Mouse (Mus musculus) layer of hippocampus, postnatal 10 days (tissue): Measurements from ENCODE around the gene Pigr. TPM values are rescaled to one million over a fixed set of nuclear protein-coding genes. Genes with fewer than 3 reads are reported as not detected.

Experiments used
- DNase-seq, 2 experiments: peaks; one replicate each; pipeline ENCODE4 v3.0.0; 2021; ENCODE audit warnings: low spot score in 2 of 2
- total RNA-seq, 2 experiments: library from RNA; stranded (reverse); gene quantifications; 2 replicates each; pipeline ENCODE4 v1.2.3; 2021

Pigr gene
- total RNA-seq, 2 experiments from 2014 or later = not detected

- DNase-seq = peak; percentile 49 to 66
These were observed 50.5 kb downstream of the Pigr start for GRCm38 (mm10) chr1:130876931-130877509.

- peak; percentile 16 to 38 for DNase-seq
These were observed 51.6 kb downstream of the Pigr start for GRCm38 (mm10) chr1:130877889-130878614.

- DNase-seq = no peak
These were observed 53.4 kb downstream of the Pigr start for GRCm38 (mm10) chr1:130879927-130880326.

GRCm38 (mm10) chr1:130883146-130883545, 56.7 kb downstream of the Pigr start:
- no peak for DNase-seq

GRCm38 (mm10) chr1:130887354-130887753, 60.9 kb downstream of the Pigr start, which contains the start of gene Il24:
Gene Il24, minus strand, starts transcription at chr1:130887454.
- DNase-seq = no peak

- DNase-seq = no peak
These were observed 66.0 kb downstream of the Pigr start for GRCm38 (mm10) chr1:130892446-130892845.

GRCm38 (mm10) chr1:130893329-130894040, 67.0 kb downstream of the Pigr start:
- DNase-seq = no peak

- DNase-seq = no peak
These were observed 68.0 kb downstream of the Pigr start for GRCm38 (mm10) chr1:130894468-130894867.

Other genes with a start within 250 kb of the Pigr start
- gene Zp3r, start 197.1 kb upstream of the Pigr start, total RNA-seq = not detected
- 1 to 10 TPM; 1.1 to 1.2 TPM for gene C4bp, start 165.1 kb upstream of the Pigr start, total RNA-seq
- not detected for gene Gm29427, start 110.9 kb upstream of the Pigr start, total RNA-seq
- gene Yod1, start 109.4 kb upstream of the Pigr start, total RNA-seq = 10 to 100 TPM; 10.6 to 10.7 TPM
- gene Pfkfb2, start 97.4 kb upstream of the Pigr start, total RNA-seq = 10 to 100 TPM; 49.8 to 51.9 TPM
- gene AA986860, start 94.7 kb upstream of the Pigr start, total RNA-seq = under 1 TPM; 0.91 to 0.98 TPM
- not detected for gene Fcamr, start 25.8 kb upstream of the Pigr start, total RNA-seq
- not detected for gene Fcmr, start 39.0 kb downstream of the Pigr start, total RNA-seq
- gene Il24, start 60.8 kb downstream of the Pigr start, total RNA-seq = not detected
- gene Il20, start 84.8 kb downstream of the Pigr start, total RNA-seq = not detected
- gene Il19, start 113.4 kb downstream of the Pigr start, total RNA-seq = not detected
- not detected for gene Il10, start 193.2 kb downstream of the Pigr start, total RNA-seq